Mouse (Mus musculus): ENCODE results near the gene Hoxa7. TPM values are rescaled to one million over a fixed set of nuclear protein-coding genes. Genes with fewer than 3 reads are reported as not detected.

The Hoxa7 gene
- total RNA-seq, 2 experiments from 2014 or later: not detected

GRCm38 (mm10) chr6:52253511-52254500, 32.2 kb upstream of the Hoxa7 start:
- no peak for DNase-seq
- intact Hi-C loops (cut with DNase I): no loop called here

- intact Hi-C loops (cut with DNase I): no loop called here
- no peak for DNase-seq
These were observed 31.2 kb upstream of the Hoxa7 start for GRCm38 (mm10) chr6:52252775-52253376.

- DNase-seq: no peak
- intact Hi-C loops (cut with DNase I): no loop called here
These were observed 30.5 kb upstream of the Hoxa7 start for GRCm38 (mm10) chr6:52252016-52252774.

- intact Hi-C loops (cut with DNase I): no loop called here
These were observed 29.7 kb upstream of the Hoxa7 start for GRCm38 (mm10) chr6:52251177-52251879.

GRCm38 (mm10) chr6:52249826-52250225, 28.2 kb upstream of the Hoxa7 start:
- no peak for DNase-seq
- intact Hi-C loops (cut with DNase I): no loop called here

More at GRCm38 (mm10) chr6:52251177-52251879, 29.7 kb upstream of the Hoxa7 start:
- DNase-seq: no peak

- intact Hi-C loops (cut with DNase I): no loop called here
- DNase-seq: no peak
These were observed 27.7 kb upstream of the Hoxa7 start for GRCm38 (mm10) chr6:52249415-52249738.

GRCm38 (mm10) chr6:52248638-52249414, 27.2 kb upstream of the Hoxa7 start:
- intact Hi-C loops (cut with DNase I): no loop called here
- no peak for DNase-seq

GRCm38 (mm10) chr6:52247766-52248637, 26.3 kb upstream of the Hoxa7 start:
- DNase-seq: no peak
- intact Hi-C loops (cut with DNase I): no loop called here

- DNase-seq: no peak
These were observed 25.3 kb upstream of the Hoxa7 start for GRCm38 (mm10) chr6:52246916-52247315.

GRCm38 (mm10) chr6:52246403-52246803, 24.7 kb upstream of the Hoxa7 start:
- no peak for DNase-seq
- intact Hi-C loops (cut with DNase I): no loop called here

More at GRCm38 (mm10) chr6:52246916-52247315, 25.3 kb upstream of the Hoxa7 start:
- intact Hi-C loops (cut with DNase I): no loop called here

- intact Hi-C loops (cut with DNase I): no loop called here
- DNase-seq: no peak
These were observed 24.1 kb upstream of the Hoxa7 start, which contains the start of gene Hoxa11 for GRCm38 (mm10) chr6:52245757-52246142. Hoxa11 (minus strand) TSS chr6:52245810.

- intact Hi-C loops (cut with DNase I): no loop called here
- no peak for DNase-seq
These were observed 23.5 kb upstream of the Hoxa7 start for GRCm38 (mm10) chr6:52245040-52245756.

GRCm38 (mm10) chr6:52244471-52245039, 22.9 kb upstream of the Hoxa7 start:
- intact Hi-C loops (cut with DNase I): no loop called here
- no peak for DNase-seq

GRCm38 (mm10) chr6:52243681-52244121, 22.0 kb upstream of the Hoxa7 start:
- no peak for DNase-seq
- intact Hi-C loops (cut with DNase I): no loop called here

GRCm38 (mm10) chr6:52242801-52243332, 21.2 kb upstream of the Hoxa7 start:
- DNase-seq: no peak
- intact Hi-C loops (cut with DNase I): no loop called here

GRCm38 (mm10) chr6:52241001-52241621, 19.5 kb upstream of the Hoxa7 start:
- intact Hi-C loops (cut with DNase I): no loop called here
- no peak for DNase-seq

GRCm38 (mm10) chr6:52240389-52241000, 18.8 kb upstream of the Hoxa7 start, which contains the start of gene Hoxa10:
Hoxa10 (minus strand) TSS chr6:52240854.
- intact Hi-C loops (cut with DNase I): no loop called here
- peak; percentile 69 for DNase-seq

Data from left cerebral cortex, postnatal 4 days (tissue).